In genomic region chr12:111150236-111150596, GRCm38 (mm10) we compare ENCODE assay signal across 9 mouse cellular contexts. TPM values are rescaled to one million over a fixed set of nuclear protein-coding genes. Genes with fewer than 3 reads are reported as not detected.
DNase-seq lines count a peak whose midpoint lies in the region; ATAC-seq lines count a peak whose summit lies in the region.
"Had no signal": no experiment of that assay in that cellular context is flagged by ENCODE, and none has a peak within 500 bp of the region (broad histone marks: within the 10 kb centered on the region; RNA-seq: fewer than 3 reads in every experiment).

No protein-coding gene starts in this region.

- H3K4me3 ChIP-seq in kidney, embryonic 16.5 days (ENCODE audit: low read length) = no peak overlapping the region
- no peak overlapping the region for H3K4me3 ChIP-seq in forebrain, embryonic 14.5 days (ENCODE audit: low read depth, low read length)
- H3K4me3 ChIP-seq: megakaryocyte, embryonic 14.5 days had no signal

- H3K27ac ChIP-seq in kidney, embryonic 16.5 days (ENCODE audit: low read length) = no peak overlapping the region
- H3K27ac ChIP-seq in forebrain, embryonic 14.5 days (ENCODE audit: low read depth, low read length) = no peak overlapping the region; the same call in 1 of the 2 replicates

- H3K4me1 ChIP-seq in kidney, embryonic 16.5 days (ENCODE audit: insufficient read depth, low read length) = peaks cover 13% of the 10 kb centered on the region
- peaks cover 8% of the 10 kb centered on the region for H3K4me1 ChIP-seq in forebrain, embryonic 14.5 days (ENCODE audit: control insufficient read depth, insufficient read depth, low read length)

- WGBS in kidney, embryonic 16.5 days = 5% methylated on average over 6 of the region's 6 CpGs
- 15% methylated on average over 6 of the region's 6 CpGs for WGBS in forebrain, embryonic 14.5 days

- H3K9ac ChIP-seq in kidney, embryonic 16.5 days (replicated peaks; ENCODE audit: low read length) = no peak overlapping the region
- no peak overlapping the region for H3K9ac ChIP-seq in forebrain, embryonic 14.5 days (ENCODE audit: low read length)

- 0 out of 2 replicates have a peak overlapping the region, but pooled peaks have one; percentile 18 for H3K4me2 ChIP-seq in kidney, embryonic 16.5 days (replicated peaks; ENCODE audit: low read depth, low read length)
- H3K4me2 ChIP-seq in forebrain, embryonic 14.5 days (ENCODE audit: low read length) = no peak overlapping the region

- no peak for ATAC-seq in kidney, embryonic 16.5 days (ENCODE audit: low FRiP score, low TSS enrichment)
- 0 out of 2 replicates have a peak, but pooled peaks have one; percentile 39 for ATAC-seq in neutrophil, adult 5-6 weeks (ENCODE audit: extremely low read depth, insufficient number of reproducible peaks, low FRiP score, poor library complexity, severe bottlenecking)
- no peak for ATAC-seq in forebrain, embryonic 14.5 days

- no peaks in the 10 kb centered on the region for H3K9me3 ChIP-seq in kidney, embryonic 16.5 days (ENCODE audit: low read length)
- no peaks in the 10 kb centered on the region for H3K9me3 ChIP-seq in forebrain, embryonic 14.5 days (replicated peaks; ENCODE audit: control insufficient read depth, low read length)

- peak; percentile 64 for DNase-seq in A20 (ENCODE audit: low read depth, low spot score)
- DNase-seq in CD4-positive, CD25-positive, alpha-beta regulatory T cell, adult 2 months (ENCODE audit: low read depth, low spot score) = peak; percentile 75
- DNase-seq in layer of hippocampus, postnatal 10 days (ENCODE audit: low spot score in 2 of 2) = no peak
- no peak for DNase-seq in forebrain, embryonic 14.5 days (ENCODE audit: low spot score)
- DNase-seq in adrenal gland, adult 18-20 months (ENCODE audit: low spot score in 2 of 2) = no peak

- H3K36me3 ChIP-seq in kidney, embryonic 16.5 days (ENCODE audit: insufficient read depth, low read length) = no peaks in the 10 kb centered on the region
- no peaks in the 10 kb centered on the region for H3K36me3 ChIP-seq in forebrain, embryonic 14.5 days (ENCODE audit: control insufficient read depth, insufficient read depth, low read length)

- 0 out of 2 replicates have a peak, but pooled peaks cover 3% of the 10 kb centered on the region for H3K27me3 ChIP-seq in kidney, embryonic 16.5 days (ENCODE audit: insufficient read depth, low read length)
- no peaks in the 10 kb centered on the region for H3K27me3 ChIP-seq in forebrain, embryonic 14.5 days (replicated peaks; ENCODE audit: control insufficient read depth, insufficient read depth, low read length)

RNA-seq across cellular contexts. Expression of gene Traf3, which starts 16.0 kb away (rescaled TPM):
- polyA plus RNA-seq in kidney, embryonic 16.5 days (2015; fragmentation: Nextera tagmentation; extraction: Ambion mirVana) = 8.9 and 10.6 TPM in 2 replicates
- total RNA-seq in neutrophil, adult 5-6 weeks (2017) = 58.0 TPM in 2 replicates
- total RNA-seq in layer of hippocampus, postnatal 10 days (2021) = 10 to 100 TPM; 94.1 to 99.9 TPM
- polyA plus RNA-seq in forebrain, embryonic 14.5 days (2014; fragmentation: Nextera tagmentation; extraction: Ambion mirVana) = 9.8 and 12.1 TPM in 2 replicates
- 10 to 100 TPM; 18.8 to 23.8 TPM for total RNA-seq in adrenal gland, adult 18-20 months (2021)

RNA-seq across cellular contexts. Expression of gene 4930595D18Rik, which starts 34.1 kb away (rescaled TPM):
- polyA plus RNA-seq in kidney, embryonic 16.5 days (2015; fragmentation: Nextera tagmentation; extraction: Ambion mirVana) = not detected in 2 replicates
- 0.98 TPM in 1 of 2 replicates, not detected in the other for total RNA-seq in neutrophil, adult 5-6 weeks (2017)
- total RNA-seq in layer of hippocampus, postnatal 10 days (2021) = not detected
- polyA plus RNA-seq in forebrain, embryonic 14.5 days (2014; fragmentation: Nextera tagmentation; extraction: Ambion mirVana) = not detected in 2 replicates
- not detected for total RNA-seq in adrenal gland, adult 18-20 months (2021)
- total RNA-seq: layer of hippocampus, adult 18-20 months had no signal

Comparison
In these comparisons a context has a peak if more than half of its experiments do, and no peak if none do; other contexts are left out.
1. DNase-seq: peak in A20 (single experiment) and CD4-positive, CD25-positive, alpha-beta regulatory T cell, adult 2 months (single experiment); none in layer of hippocampus, postnatal 10 days (0 of 2), forebrain, embryonic 14.5 days (single experiment) and adrenal gland, adult 18-20 months (0 of 2).